Mouse (Mus musculus): ENCODE results near the gene Defa32. TPM values are rescaled to one million over a fixed set of nuclear protein-coding genes. Genes with fewer than 3 reads are reported as not detected.
"Not testable (repeated sequence)": the region's sequence is repeated elsewhere in the genome, so short reads cannot be mapped to it uniquely, and the experiment has no call there.

Gene Defa32
- polyA plus RNA-seq (2015; fragmentation: Nextera tagmentation; extraction: Ambion mirVana), result not detected in 2 replicates

GRCm38 (mm10) chr8:21528732-21529131 lies at the start of gene Defa32:
Defa32 (plus strand) TSS chr8:21529032.
- H3K36me3 ChIP-seq; H3K4me2 ChIP-seq; H3K27me3 ChIP-seq (replicated peaks); H3K9me3 ChIP-seq (replicated peaks); H3K27ac ChIP-seq (replicated peaks); H3K9ac ChIP-seq (replicated peaks); H3K4me1 ChIP-seq; ATAC-seq (ENCODE audit: low FRiP score); H3K4me3 ChIP-seq (replicated peaks): not testable (repeated sequence)
- no CpG with 5 or more reads among the region's 2 CpGs for whole genome bisulfite sequencing

- not testable (repeated sequence) for H3K4me1 ChIP-seq; H3K27ac ChIP-seq (replicated peaks); H3K9me3 ChIP-seq (replicated peaks); H3K4me2 ChIP-seq; H3K4me3 ChIP-seq (replicated peaks); H3K27me3 ChIP-seq (replicated peaks); H3K36me3 ChIP-seq; ATAC-seq (ENCODE audit: low FRiP score); H3K9ac ChIP-seq (replicated peaks)
- no CpG with 5 or more reads among the region's 2 CpGs for WGBS
These were observed 19.9 kb upstream of the Defa32 start, which contains the start of gene Defa20 for GRCm38 (mm10) chr8:21508958-21509357. Defa20 (plus strand) TSS chr8:21509258.

GRCm38 (mm10) chr8:21565086-21565485 lies 36.3 kb downstream of the Defa32 start, which contains the start of gene Defa37:
Defa37 (plus strand) TSS chr8:21565386.
- not testable (repeated sequence) for H3K4me3 ChIP-seq (replicated peaks); H3K9ac ChIP-seq (replicated peaks); ATAC-seq (ENCODE audit: low FRiP score); H3K9me3 ChIP-seq (replicated peaks); H3K4me1 ChIP-seq; H3K27ac ChIP-seq (replicated peaks); H3K36me3 ChIP-seq; H3K27me3 ChIP-seq (replicated peaks); H3K4me2 ChIP-seq
- no CpG with 5 or more reads among the region's 1 CpGs for WGBS

Other genes starting within 250 kb of the Defa32 start
- not detected in 2 replicates for gene Defa27, start 213.5 kb upstream of the Defa32 start, polyA plus RNA-seq (2015; fragmentation: Nextera tagmentation; extraction: Ambion mirVana)
- not detected in 2 replicates for gene Defa29, start 202.0 kb upstream of the Defa32 start, polyA plus RNA-seq (2015; fragmentation: Nextera tagmentation; extraction: Ambion mirVana)
- gene Defa2, start 150.5 kb upstream of the Defa32 start, polyA plus RNA-seq (2015; fragmentation: Nextera tagmentation; extraction: Ambion mirVana), result not detected in 2 replicates
- not detected in 2 replicates for gene Defa33, start 137.2 kb upstream of the Defa32 start, polyA plus RNA-seq (2015; fragmentation: Nextera tagmentation; extraction: Ambion mirVana)
- gene Defa36, start 101.6 kb upstream of the Defa32 start, polyA plus RNA-seq (2015; fragmentation: Nextera tagmentation; extraction: Ambion mirVana), result not detected in 2 replicates
- gene Gm7849, start 72.5 kb upstream of the Defa32 start, polyA plus RNA-seq (2015; fragmentation: Nextera tagmentation; extraction: Ambion mirVana), result not detected in 2 replicates
- not detected in 2 replicates for gene Defa20, start 19.8 kb upstream of the Defa32 start, polyA plus RNA-seq (2015; fragmentation: Nextera tagmentation; extraction: Ambion mirVana)
- gene Defa37, start 36.4 kb downstream of the Defa32 start, polyA plus RNA-seq (2015; fragmentation: Nextera tagmentation; extraction: Ambion mirVana), result not detected in 2 replicates
- gene Defa28, start 54.0 kb downstream of the Defa32 start, polyA plus RNA-seq (2015; fragmentation: Nextera tagmentation; extraction: Ambion mirVana), result not detected in 2 replicates
- gene Gm7861, start 65.5 kb downstream of the Defa32 start, polyA plus RNA-seq (2015; fragmentation: Nextera tagmentation; extraction: Ambion mirVana), result not detected in 2 replicates
- not detected in 2 replicates for gene Defa26, start 89.2 kb downstream of the Defa32 start, polyA plus RNA-seq (2015; fragmentation: Nextera tagmentation; extraction: Ambion mirVana)
- 1.1 TPM in 1 of 2 replicates, not detected in the other for gene Defa17, start 126.7 kb downstream of the Defa32 start, polyA plus RNA-seq (2015; fragmentation: Nextera tagmentation; extraction: Ambion mirVana)
- not detected in 2 replicates for gene Defa34, start 136.8 kb downstream of the Defa32 start, polyA plus RNA-seq (2015; fragmentation: Nextera tagmentation; extraction: Ambion mirVana)
- gene AY761184, start 174.6 kb downstream of the Defa32 start, polyA plus RNA-seq (2015; fragmentation: Nextera tagmentation; extraction: Ambion mirVana), result not detected in 2 replicates
- gene Defa24, start 205.5 kb downstream of the Defa32 start, polyA plus RNA-seq (2015; fragmentation: Nextera tagmentation; extraction: Ambion mirVana), result 1.0 TPM in 1 of 2 replicates, not detected in the other

Data from neural tube, embryonic 15.5 days (tissue).